Mouse (Mus musculus) hematopoietic multipotent progenitor cell, adult 10-12 weeks (in vitro differentiated cells): ENCODE results near the gene Trim11. TPM values are rescaled to one million over a fixed set of nuclear protein-coding genes. Genes with fewer than 3 reads are reported as not detected.

Experiments
- polyA plus RNA-seq: library from polyadenylated mRNA; stranded (reverse); fragments of >175 nt; gene quantifications from 2 replicates; pipeline ENCODE4 v1.2.3, GENCODE M21; 2012; ENCODE audit warnings: low replicate concordance

The Trim11 gene
- polyA plus RNA-seq = 82.2 and 147 TPM in 2 replicates

DNA sequence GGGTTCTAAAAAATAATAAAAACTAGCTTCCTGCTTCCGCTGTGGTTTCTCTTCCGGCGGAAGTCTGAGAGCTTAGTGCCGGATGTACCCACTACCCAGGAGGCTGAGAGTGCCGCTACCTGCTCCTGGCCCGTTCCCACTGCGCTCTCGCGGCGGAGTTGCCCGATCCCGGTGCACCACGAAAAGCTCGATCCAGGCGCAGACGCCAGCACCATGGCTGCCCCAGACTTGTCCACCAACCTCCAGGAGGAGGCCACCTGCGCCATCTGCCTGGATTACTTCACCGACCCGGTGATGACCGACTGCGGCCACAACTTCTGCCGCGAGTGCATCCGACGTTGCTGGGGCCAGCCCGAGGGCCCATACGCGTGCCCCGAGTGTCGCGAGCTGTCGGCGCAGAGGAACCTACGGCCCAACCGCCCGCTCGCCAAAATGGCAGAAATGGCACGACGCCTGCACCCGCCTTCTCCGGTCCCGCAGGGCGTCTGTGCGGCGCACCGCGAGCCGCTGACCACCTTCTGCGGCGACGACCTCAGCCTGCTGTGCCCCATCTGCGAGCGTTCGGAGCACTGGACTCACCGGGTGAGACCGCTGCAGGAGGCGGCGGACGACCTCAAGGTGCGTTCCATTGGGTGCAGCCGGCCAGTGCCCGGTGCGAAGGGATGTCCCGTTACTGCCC lies at the start of gene Trim11:
Gene Trim11, plus strand, starts transcription at position 67 of the 679 bp plus-strand sequence.

DNA sequence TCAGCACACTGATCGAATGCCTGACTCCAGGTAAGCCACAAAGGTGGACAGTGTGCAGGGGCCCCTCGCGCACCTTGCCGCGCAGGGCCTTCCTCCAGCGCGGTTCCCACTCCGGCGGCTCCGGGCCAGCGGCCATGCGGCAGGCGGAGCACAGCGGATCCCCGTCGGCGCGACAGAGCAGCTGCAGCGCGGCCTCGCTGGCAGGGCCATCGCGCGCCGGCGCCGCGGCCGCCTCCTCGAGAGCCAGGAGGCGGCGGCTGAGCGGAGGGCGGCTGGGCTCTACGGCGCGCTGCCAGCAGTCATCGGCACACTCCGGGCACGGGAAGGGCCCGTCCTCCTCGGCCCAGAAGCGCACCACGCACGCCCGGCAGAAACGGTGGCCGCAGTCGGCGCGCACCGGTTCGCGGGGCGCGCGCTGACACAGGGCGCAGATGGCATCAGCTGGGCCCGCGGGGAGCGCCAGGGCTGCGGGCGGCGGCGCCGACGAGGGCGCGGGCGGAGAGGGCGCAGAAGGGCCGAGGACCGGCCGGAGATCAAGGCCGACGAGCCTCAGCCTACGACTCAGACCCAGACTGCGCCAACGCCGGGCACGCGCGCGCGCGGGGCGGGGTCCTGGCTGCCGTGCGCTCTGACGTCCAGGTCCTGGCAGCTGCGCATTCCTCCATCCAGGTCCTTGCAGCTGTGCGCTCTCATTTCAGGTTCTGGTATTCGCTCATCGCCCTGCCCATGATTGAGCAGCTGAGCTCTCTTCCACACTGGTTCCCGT lies 39.4 kb upstream of the Trim11 start, which contains the start of gene Rnf187:
Gene Rnf187, minus strand, starts transcription at position 595 of the 766 bp plus-strand sequence.

DNA sequence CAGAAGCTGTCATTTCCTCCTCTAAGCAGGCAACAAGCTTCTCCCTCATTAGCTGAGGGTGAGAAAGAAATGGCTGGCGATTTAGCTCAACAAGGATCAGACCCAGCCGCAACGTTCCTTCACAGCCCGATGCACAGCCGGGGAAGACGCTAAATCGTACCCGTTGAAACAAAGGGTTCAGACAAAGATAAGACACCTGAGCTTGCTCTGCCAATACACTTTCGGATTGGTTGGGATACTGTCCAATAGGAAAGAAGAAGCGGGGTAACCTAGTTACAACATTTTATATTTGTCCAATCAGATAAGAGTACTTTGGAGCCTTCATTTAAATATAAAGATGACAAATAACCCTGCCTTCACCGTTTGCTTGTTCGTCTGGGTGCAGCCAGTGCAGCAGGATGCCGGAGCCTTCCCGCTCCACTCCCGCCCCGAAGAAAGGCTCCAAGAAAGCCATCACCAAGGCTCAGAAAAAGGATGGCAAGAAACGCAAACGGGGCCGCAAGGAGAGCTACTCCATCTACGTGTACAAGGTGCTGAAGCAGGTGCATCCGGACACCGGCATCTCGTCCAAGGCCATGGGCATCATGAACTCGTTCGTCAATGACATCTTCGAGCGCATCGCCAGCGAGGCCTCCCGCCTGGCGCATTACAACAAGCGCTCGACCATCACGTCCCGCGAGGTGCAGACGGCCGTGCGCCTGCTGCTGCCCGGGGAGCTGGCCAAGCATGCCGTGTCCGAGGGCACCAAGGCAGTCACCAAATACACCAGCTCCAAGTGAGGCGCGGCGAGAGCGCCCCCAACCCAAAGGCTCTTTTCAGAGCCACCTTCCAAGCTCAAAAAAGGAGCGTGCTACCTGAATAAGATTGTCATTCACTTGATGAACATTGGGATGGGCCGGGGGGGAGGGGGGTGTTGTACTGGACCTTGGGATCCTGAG lies 29.1 kb upstream of the Trim11 start, which contains the start of gene Hist3h2ba:
Gene Hist3h2ba, plus strand, starts transcription at position 379 of the 938 bp plus-strand sequence.

DNA sequence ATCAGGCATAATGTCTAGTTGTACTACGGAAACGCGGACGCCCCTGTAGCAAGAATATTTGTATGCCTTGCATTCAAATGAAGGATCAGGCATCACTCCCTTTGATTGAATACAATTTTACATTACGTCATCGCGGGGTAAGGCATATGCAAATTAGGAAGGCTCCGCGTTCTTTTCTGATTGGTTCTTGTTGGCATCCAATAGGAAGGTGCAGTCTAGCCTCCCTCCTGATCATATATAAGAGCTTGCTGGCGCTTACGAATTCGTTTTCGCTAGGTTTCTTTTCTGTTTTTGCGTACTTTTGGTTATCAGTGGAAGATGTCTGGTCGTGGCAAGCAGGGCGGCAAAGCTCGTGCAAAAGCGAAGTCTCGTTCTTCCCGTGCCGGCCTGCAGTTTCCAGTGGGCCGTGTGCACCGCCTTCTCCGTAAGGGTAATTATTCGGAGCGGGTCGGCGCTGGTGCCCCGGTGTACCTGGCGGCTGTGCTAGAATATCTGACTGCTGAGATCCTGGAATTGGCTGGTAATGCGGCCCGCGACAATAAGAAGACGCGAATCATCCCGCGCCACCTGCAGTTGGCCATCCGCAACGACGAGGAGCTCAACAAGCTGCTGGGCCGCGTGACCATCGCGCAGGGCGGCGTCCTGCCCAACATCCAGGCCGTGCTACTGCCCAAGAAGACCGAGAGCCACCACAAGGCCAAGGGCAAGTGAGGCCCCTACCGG lies 23.3 kb upstream of the Trim11 start, which contains the start of the genes Hist3h2a and Trim17:
Gene Hist3h2a, plus strand, starts transcription at position 266 of the 723 bp plus-strand sequence.
Gene Trim17, plus strand, starts transcription at position 266 of the 723 bp plus-strand sequence.

Other genes with a start within 250 kb of the Trim11 start
- not detected in 2 replicates for gene Olfr317, start 238.9 kb upstream of the Trim11 start, polyA plus RNA-seq
- 0.12 TPM in 1 of 2 replicates, not detected in the other for gene Olfr316, start 225.4 kb upstream of the Trim11 start, polyA plus RNA-seq
- not detected in 2 replicates for gene Olfr315, start 204.9 kb upstream of the Trim11 start, polyA plus RNA-seq
- not detected in 2 replicates for gene Olfr314, start 195.1 kb upstream of the Trim11 start, polyA plus RNA-seq
- gene Fam183b, start 176.1 kb upstream of the Trim11 start, polyA plus RNA-seq = not detected in 2 replicates
- gene Olfr313, start 163.1 kb upstream of the Trim11 start, polyA plus RNA-seq = not detected in 2 replicates
- gene Olfr312, start 148.9 kb upstream of the Trim11 start, polyA plus RNA-seq = not detected in 2 replicates
- gene Olfr311, start 138.8 kb upstream of the Trim11 start, polyA plus RNA-seq = not detected in 2 replicates
- gene Gm12258, start 130.9 kb upstream of the Trim11 start, polyA plus RNA-seq = 0.66 and 2.4 TPM in 2 replicates
- gene 2810021J22Rik, start 110.9 kb upstream of the Trim11 start, polyA plus RNA-seq = 0.34 and 0.92 TPM in 2 replicates
- gene Zfp39, start 73.9 kb upstream of the Trim11 start, polyA plus RNA-seq = 0.98 and 1.1 TPM in 2 replicates
- 0.17 and 21.0 TPM in 2 replicates for gene Btnl10, start 60.2 kb upstream of the Trim11 start, polyA plus RNA-seq
- 234 and 380 TPM in 2 replicates for gene Rnf187, start 39.2 kb upstream of the Trim11 start, polyA plus RNA-seq
- 9.7 and 14.2 TPM in 2 replicates for gene Hist3h2ba, start 29.2 kb upstream of the Trim11 start, polyA plus RNA-seq
- 23.0 TPM in 1 of 2 replicates, not detected in the other for gene Hist3h2a, start 23.4 kb upstream of the Trim11 start, polyA plus RNA-seq
- gene Trim17, start 23.4 kb upstream of the Trim11 start, polyA plus RNA-seq = 0.25 and 8.9 TPM in 2 replicates
- 0.40 and 1.8 TPM in 2 replicates for gene Obscn, start 158.3 kb downstream of the Trim11 start, polyA plus RNA-seq
- 4.8 and 7.4 TPM in 2 replicates for gene Iba57, start 185.6 kb downstream of the Trim11 start, polyA plus RNA-seq
- gene Gjc2, start 205.1 kb downstream of the Trim11 start, polyA plus RNA-seq = 0.08 and 0.10 TPM in 2 replicates
- gene Guk1, start 214.1 kb downstream of the Trim11 start, polyA plus RNA-seq = 25.8 and 30.4 TPM in 2 replicates
- gene Mrpl55, start 224.4 kb downstream of the Trim11 start, polyA plus RNA-seq = 12.2 and 19.9 TPM in 2 replicates
- gene 2310033P09Rik, start 230.2 kb downstream of the Trim11 start, polyA plus RNA-seq = 39.0 and 41.5 TPM in 2 replicates